Mouse (Mus musculus): ENCODE measurements at regions not wholly inside any gene's neighbourhood (a gene's known extent, or its start where the extent isn't known, plus 50 kb on each side); places are given as distances from the start of the nearest gene placed in this dataset.

GRCm38 (mm10) chr14:15722135-15722534 lies 283.3 kb upstream of the Lrrc3b start:
- no peak for TF ChIP-seq POLR2A (IDR thresholded peaks at IDR 0.05; ENCODE audit: insufficient read depth, low read length)
- no peak for TF ChIP-seq CTCF (IDR thresholded peaks at IDR 0.05; ENCODE audit: low read depth, low read length)
